Mouse (Mus musculus): ENCODE results near the gene Rnps1.
A peak's percentile ranks its signal among the peaks of the same experiment; 100 is the strongest.

The Rnps1 gene

GRCm38 (mm10) chr17:24470701-24471527, 56.5 kb downstream of the Rnps1 start:
- DNase-seq (ENCODE audit: low spot score), result peak; percentile 65

- DNase-seq (ENCODE audit: low spot score), result peak; percentile 72
Observed at GRCm38 (mm10) chr17:24472512-24472911, 58.1 kb downstream of the Rnps1 start.

GRCm38 (mm10) chr17:24473612-24474275, 59.4 kb downstream of the Rnps1 start, which contains the start of gene Bricd5:
Bricd5 (plus strand) TSS chr17:24473884.
- no peak for DNase-seq (ENCODE audit: low spot score)

GRCm38 (mm10) chr17:24474557-24474956, 60.2 kb downstream of the Rnps1 start:
- DNase-seq (ENCODE audit: low spot score), result no peak

Data from testis, postnatal 10 days (tissue).